Mouse (Mus musculus) intestine, embryonic 16.5 days (tissue): ENCODE measurements around the gene Lipo4. TPM values are rescaled to one million over a fixed set of nuclear protein-coding genes. Genes with fewer than 3 reads are reported as not detected.
"Not testable (repeated sequence)": the region's sequence is repeated elsewhere in the genome, so short reads cannot be mapped to it uniquely, and the experiment has no call there.

ENCODE experiments used
- ATAC-seq: fragments of 200-750 bp; cut with Nextera tagmentation; 2 replicates; pipeline ENCODE4 v1.8.0; 2017; ENCODE audit warnings: moderate TSS enrichment, moderate library complexity
- H3K27ac ChIP-seq: fragments of 300-500 bp; sonication (generic); 2 replicates; pipeline ENCODE4 v1.5.1; 2014; ENCODE audit warnings: mild to moderate bottlenecking, low read length
- H3K27me3 ChIP-seq: fragments of 300-500 bp; sonication (generic); replicated peaks from 2 replicates; pipeline ENCODE4 v1.6.1; 2014; ENCODE audit warnings: low read length, control low read depth, mixed read lengths; ENCODE audit not compliant: control insufficient read depth, insufficient read depth
- H3K36me3 ChIP-seq: fragments of 300-500 bp; sonication (generic); 2 replicates; pipeline ENCODE4 v1.6.1; 2014; ENCODE audit warnings: low read length, control low read depth; ENCODE audit not compliant: control insufficient read depth, insufficient read depth
- H3K4me1 ChIP-seq: fragments of 300-500 bp; sonication (generic); 2 replicates; pipeline ENCODE4 v1.6.1; 2014; ENCODE audit warnings: low read length, control low read depth, mixed read lengths; ENCODE audit not compliant: control insufficient read depth, insufficient read depth
- H3K4me2 ChIP-seq: fragments of 300-500 bp; sonication (generic); 2 replicates; pipeline ENCODE4 v1.6.1; 2014; ENCODE audit warnings: low read depth, low read length, control low read depth
- H3K4me3 ChIP-seq: fragments of 300-500 bp; sonication (generic); 2 replicates; pipeline ENCODE4 v1.5.1; 2014; ENCODE audit warnings: mild to moderate bottlenecking, low read length
- H3K9ac ChIP-seq: fragments of 300-500 bp; sonication (generic); 2 replicates; pipeline ENCODE4 v1.6.1; 2014; ENCODE audit warnings: low read depth, low read length
- H3K9me3 ChIP-seq: fragments of 300-500 bp; sonication (generic); 2 replicates; pipeline ENCODE4 v1.6.1; 2016; ENCODE audit warnings: low read length, control low read depth; ENCODE audit not compliant: control insufficient read depth
- WGBS: fragments of 180-500 bp; shearing (Covaris S2); extraction: QIAGEN DNeasy Blood & Tissue Kit; methylation state at CpG from one replicate; pipeline ENCODE4 v1.1.7; 2014; 5-methylcytosine and 5-hydroxymethylcytosine counted together
- polyA plus RNA-seq: library from polyadenylated mRNA; unstranded; fragments of >200 nt; fragmentation: Nextera tagmentation; extraction: Ambion mirVana; gene quantifications from 2 replicates; pipeline ENCODE4 v1.2.1, GENCODE M21; 2015

Lipo4 gene
- polyA plus RNA-seq, result not detected in 2 replicates

DNA sequence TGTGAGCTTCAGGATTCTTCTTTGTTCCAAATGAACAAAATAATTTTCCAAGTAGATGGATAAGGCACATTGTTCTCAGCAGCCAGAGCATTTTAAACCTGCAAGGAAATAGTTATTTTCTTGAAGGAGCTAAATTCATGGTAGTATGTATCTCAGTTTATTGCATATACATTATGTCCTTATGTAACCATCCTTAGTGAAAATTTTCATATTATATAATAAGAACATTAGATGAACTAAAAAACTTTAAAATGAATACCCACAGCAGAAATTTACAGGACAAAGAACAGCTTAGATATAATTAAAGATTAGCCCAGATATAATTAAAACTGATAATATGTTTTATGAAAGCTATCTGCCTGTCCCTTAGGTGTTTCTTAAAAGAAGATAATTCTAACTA lies at the start of gene Lipo4:
Gene Lipo4, minus strand, starts transcription at position 101 of the 400 bp plus-strand sequence.
- no peak within 1 kb of the TSS for H3K4me2 ChIP-seq
- no peak within 1 kb of the TSS for H3K4me3 ChIP-seq
- no peaks in the 10 kb centered on the region for H3K4me1 ChIP-seq
- H3K36me3 ChIP-seq, result no peaks in the 10 kb centered on the region
- H3K9ac ChIP-seq, result no peak within 1 kb of the TSS
- H3K27ac ChIP-seq, result no peak within 1 kb of the TSS
- H3K27me3 ChIP-seq, result no peaks in the 10 kb centered on the region
- H3K9me3 ChIP-seq, result no peaks in the 10 kb centered on the region
- ATAC-seq, result no peak

DNA sequence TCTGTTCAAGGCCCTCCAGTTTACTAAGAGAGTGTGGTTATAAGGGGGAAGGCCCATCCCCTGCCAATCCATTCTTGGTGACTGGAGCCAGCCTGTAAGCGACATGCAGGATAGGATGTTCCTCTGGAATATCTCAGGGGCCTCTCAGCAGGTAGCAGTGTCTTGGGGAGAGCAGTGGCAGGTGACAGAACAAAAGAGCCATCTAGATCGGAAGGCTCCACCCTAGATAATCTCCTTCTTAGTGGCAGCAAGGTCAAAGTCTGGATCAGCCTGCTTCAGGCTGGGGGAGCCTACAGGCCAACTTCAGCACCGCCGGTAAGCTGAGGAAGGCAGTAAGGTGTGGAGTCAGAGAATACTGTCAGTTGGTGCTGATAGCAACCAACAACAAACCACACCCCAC lies 61.2 kb downstream of the Lipo4 start:
- H3K27ac ChIP-seq, H3K4me1 ChIP-seq, H3K27me3 ChIP-seq, H3K36me3 ChIP-seq, H3K9me3 ChIP-seq, H3K4me3 ChIP-seq, H3K4me2 ChIP-seq, H3K9ac ChIP-seq: not testable (repeated sequence)
- peak; percentile 60; the same call in 1 of the 2 replicates for ATAC-seq
- WGBS, result 36% methylated on average over 4 of the region's 4 CpGs

DNA sequence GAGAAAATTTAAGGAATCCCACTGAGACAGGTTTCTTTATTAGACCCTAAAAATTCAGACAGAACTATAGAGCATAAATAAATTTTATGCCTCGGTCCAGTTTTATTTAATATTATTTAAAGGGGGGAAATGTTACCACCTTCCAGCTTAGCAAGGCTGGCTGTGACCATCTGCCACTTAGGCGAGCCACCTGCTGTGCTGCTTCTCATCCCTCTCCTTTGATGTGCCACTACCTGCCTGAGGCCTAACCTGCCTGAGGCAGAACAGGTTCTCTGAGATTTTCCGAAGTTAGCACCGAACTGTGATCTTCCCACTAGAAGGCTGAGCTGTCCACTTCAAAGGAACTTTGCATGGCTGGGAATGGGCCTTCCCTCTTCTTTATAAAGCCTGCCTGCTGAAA lies 63.9 kb downstream of the Lipo4 start:
- Histone ChIP-seq H3K27me3 (no peaks in the 10 kb centered on the region), H3K27ac (no peak overlapping the region), H3K4me1 (no peaks in the 10 kb centered on the region), H3K9ac (no peak overlapping the region), H3K9me3 (0 out of 2 replicates have a peak, but pooled peaks cover 3% of the 10 kb centered on the region), H3K36me3 (no peaks in the 10 kb centered on the region), H3K4me2 (no peak overlapping the region), H3K4me3 (no peak overlapping the region)
- no peak for ATAC-seq
- WGBS, result 75% methylated on average over 4 of the region's 4 CpGs

Other genes with a start within 250 kb of the Lipo4 start
- 7.7 and 8.4 TPM in 2 replicates for gene Rnls, start 125.5 kb downstream of the Lipo4 start, polyA plus RNA-seq
- gene Gm8978, start 107.5 kb upstream of the Lipo4 start, polyA plus RNA-seq, result 0.06 TPM in 1 of 2 replicates, not detected in the other
- gene Lipo2, start 233.6 kb upstream of the Lipo4 start, polyA plus RNA-seq, result 0.07 and 0.17 TPM in 2 replicates
- gene Lipo3, start 244.2 kb upstream of the Lipo4 start, polyA plus RNA-seq, result 14.9 and 17.4 TPM in 2 replicates